Mouse (Mus musculus): ENCODE data around the gene Armh1. TPM values are rescaled to one million over a fixed set of nuclear protein-coding genes. Genes with fewer than 3 reads are reported as not detected.

Armh1 gene
- polyA plus RNA-seq, 1 experiment = 0.44 TPM

DNA sequence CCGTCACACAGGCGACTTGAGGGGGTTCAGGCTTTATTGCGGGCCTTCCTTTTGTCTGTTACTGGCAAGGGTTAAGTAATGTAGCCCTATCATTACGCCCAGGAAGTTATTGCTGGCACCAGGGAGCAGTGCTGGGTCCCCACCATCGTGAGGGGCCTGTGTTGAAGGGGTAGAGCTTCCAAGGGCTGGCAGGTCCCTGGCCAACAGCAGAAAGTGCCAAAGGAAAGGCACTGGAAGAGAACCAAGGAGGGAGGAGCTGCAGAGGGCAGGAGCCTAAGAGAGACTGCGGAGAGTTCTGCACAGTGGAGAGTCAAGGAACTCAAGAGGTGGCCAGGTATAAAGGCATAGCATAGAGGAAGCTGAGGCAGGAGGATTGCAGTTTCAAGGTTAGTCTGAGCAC, 2.7 kb upstream of the Armh1 start:
- Histone ChIP-seq H3K4me1 (replicated peaks; ENCODE audit: control insufficient read depth, insufficient read depth, low read length) (peaks cover 20% of the 10 kb centered on the region), H3K27ac (ENCODE audit: control insufficient read depth, insufficient read depth, low read length) (no peak overlapping the region), H3K4me3 (ENCODE audit: control insufficient read depth, insufficient read depth, low read length) (no peak overlapping the region), H3K36me3 (ENCODE audit: control insufficient read depth, insufficient read depth, low read length) (no peaks in the 10 kb centered on the region), H3K27me3 (ENCODE audit: control insufficient read depth, insufficient read depth, low read length) (no peaks in the 10 kb centered on the region)
- no peak for DNase-seq
- TF ChIP-seq POLR2A (IDR thresholded peaks at IDR 0.05; ENCODE audit: control insufficient read depth, extremely low read depth, insufficient read depth, low read length, poor library complexity) (no peak), CTCF (IDR thresholded peaks at IDR 0.05; ENCODE audit: borderline replicate concordance, control insufficient read depth, extremely low read depth, insufficient read depth, low read length, poor library complexity) (no peak)
- WGBS = 29% methylated on average over 6 of the region's 6 CpGs

DNA sequence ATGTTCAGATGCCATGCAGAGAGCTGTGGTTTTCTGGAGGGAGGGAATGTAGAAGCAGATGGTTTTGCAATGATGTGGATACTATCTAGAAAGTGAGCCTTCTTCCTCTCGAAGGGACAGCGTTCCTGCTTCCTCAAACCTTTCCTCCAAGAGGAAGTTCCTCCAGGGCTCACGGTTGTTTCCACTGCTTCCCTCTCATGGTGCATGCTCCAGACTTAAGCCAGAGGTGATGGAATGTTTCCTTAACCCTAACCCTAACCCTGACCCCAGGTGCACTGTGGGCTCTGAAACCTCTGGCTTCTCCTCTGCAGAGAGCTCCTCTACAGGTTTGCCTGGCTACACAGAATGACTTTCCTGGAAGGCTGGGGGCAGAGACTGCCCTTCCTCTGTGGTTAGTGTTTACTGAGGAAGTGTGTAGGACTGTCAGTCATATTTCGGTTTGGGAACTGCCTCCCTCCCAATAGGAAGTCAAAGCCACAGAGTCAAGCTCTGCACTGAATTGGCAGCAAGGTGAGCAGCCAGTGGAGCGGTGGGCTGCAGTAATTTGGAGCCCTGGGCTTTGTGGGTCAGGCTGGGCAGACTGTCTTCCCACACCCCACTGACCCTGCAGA, 2.2 kb upstream of the Armh1 start:
- WGBS = 15% methylated on average over 5 of the region's 5 CpGs
- no peak overlapping the region for H3K27ac ChIP-seq (ENCODE audit: control insufficient read depth, insufficient read depth, low read length)

DNA sequence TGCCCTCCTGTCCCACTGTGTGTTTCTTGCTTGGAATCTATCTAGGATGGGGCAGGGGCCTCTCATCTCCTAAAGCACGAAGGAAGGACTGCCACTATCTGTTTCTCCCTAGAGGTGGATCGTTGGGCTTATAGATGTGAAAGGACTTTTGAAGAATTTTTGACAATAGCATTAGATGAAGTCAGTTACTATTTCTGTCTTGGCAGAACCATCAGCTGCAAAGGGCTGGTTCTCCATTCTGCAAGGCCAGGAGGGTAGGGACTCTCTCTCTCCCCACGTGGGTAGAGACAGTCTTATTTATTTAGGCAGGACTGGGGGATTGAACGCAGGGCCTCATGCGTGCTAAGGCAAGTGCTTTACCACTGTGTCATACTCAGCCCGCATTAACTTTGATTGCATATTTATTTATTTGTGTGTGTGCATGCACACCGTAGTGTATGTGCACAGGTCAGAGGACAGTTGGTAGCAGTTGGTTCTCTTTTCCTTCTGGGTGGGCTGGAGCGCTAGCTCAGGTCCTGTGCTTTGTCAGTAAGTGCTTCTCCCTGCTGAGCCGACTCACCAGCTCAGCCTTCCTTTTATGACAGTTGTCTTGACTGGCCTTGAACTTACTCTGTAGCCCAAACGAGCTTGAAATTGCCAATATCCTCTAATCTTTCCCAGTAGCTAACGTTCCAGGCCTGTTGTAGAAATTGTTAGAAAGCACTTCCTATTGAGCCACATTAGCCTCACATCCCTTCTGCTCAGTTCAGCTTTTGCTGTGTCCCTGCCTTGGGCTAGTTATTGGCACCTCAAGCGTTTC, 1.5 kb upstream of the Armh1 start:
- no peaks in the 10 kb centered on the region for H3K27me3 ChIP-seq (ENCODE audit: control insufficient read depth, insufficient read depth, low read length)
- H3K27ac ChIP-seq (ENCODE audit: control insufficient read depth, insufficient read depth, low read length) = no peak overlapping the region
- no peak overlapping the region for H3K4me3 ChIP-seq (ENCODE audit: control insufficient read depth, insufficient read depth, low read length)
- no peak for DNase-seq
- TF ChIP-seq CTCF (IDR thresholded peaks at IDR 0.05; ENCODE audit: borderline replicate concordance, control insufficient read depth, extremely low read depth, insufficient read depth, low read length, poor library complexity) (no peak), POLR2A (IDR thresholded peaks at IDR 0.05; ENCODE audit: control insufficient read depth, extremely low read depth, insufficient read depth, low read length, poor library complexity) (no peak)
- H3K4me1 ChIP-seq (replicated peaks; ENCODE audit: control insufficient read depth, insufficient read depth, low read length) = peaks cover 15% of the 10 kb centered on the region
- no peaks in the 10 kb centered on the region for H3K36me3 ChIP-seq (ENCODE audit: control insufficient read depth, insufficient read depth, low read length)
- 55% methylated on average over 12 of the region's 12 CpGs for WGBS

More for the DNA sequence above, 2.2 kb upstream of the Armh1 start:
- DNase-seq = no peak
- no peaks in the 10 kb centered on the region for H3K36me3 ChIP-seq (ENCODE audit: control insufficient read depth, insufficient read depth, low read length)
- peaks cover 20% of the 10 kb centered on the region for H3K4me1 ChIP-seq (replicated peaks; ENCODE audit: control insufficient read depth, insufficient read depth, low read length)
- TF ChIP-seq POLR2A (IDR thresholded peaks at IDR 0.05; ENCODE audit: control insufficient read depth, extremely low read depth, insufficient read depth, low read length, poor library complexity) (no peak), CTCF (IDR thresholded peaks at IDR 0.05; ENCODE audit: borderline replicate concordance, control insufficient read depth, extremely low read depth, insufficient read depth, low read length, poor library complexity) (no peak)
- H3K27me3 ChIP-seq (ENCODE audit: control insufficient read depth, insufficient read depth, low read length) = no peaks in the 10 kb centered on the region
- no peak overlapping the region for H3K4me3 ChIP-seq (ENCODE audit: control insufficient read depth, insufficient read depth, low read length)

DNA sequence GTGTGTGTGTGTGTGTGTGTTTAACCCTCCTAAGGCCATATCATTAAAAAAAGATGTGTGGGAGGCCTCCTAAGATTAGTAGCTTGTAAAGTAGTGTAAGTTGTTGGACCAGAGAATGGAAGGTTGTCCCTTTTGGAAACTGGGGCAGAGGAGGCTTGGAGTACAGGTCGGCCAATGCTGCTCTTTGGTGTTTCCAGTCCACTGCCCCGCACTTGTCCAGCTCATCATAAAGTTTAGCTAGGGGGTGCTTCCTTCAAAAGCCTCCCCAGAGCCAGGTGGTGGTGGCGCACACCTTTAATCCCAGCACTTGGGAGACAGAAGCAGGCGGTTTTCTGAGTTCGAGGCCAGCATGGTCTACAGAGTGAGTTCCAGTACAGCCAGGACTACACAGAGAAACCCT, 830 bp upstream of the Armh1 start:
- Histone ChIP-seq H3K36me3 (ENCODE audit: control insufficient read depth, insufficient read depth, low read length) (no peaks in the 10 kb centered on the region), H3K27ac (ENCODE audit: control insufficient read depth, insufficient read depth, low read length) (no peak overlapping the region), H3K4me1 (replicated peaks; ENCODE audit: control insufficient read depth, insufficient read depth, low read length) (peaks cover 15% of the 10 kb centered on the region), H3K27me3 (ENCODE audit: control insufficient read depth, insufficient read depth, low read length) (no peaks in the 10 kb centered on the region), H3K4me3 (ENCODE audit: control insufficient read depth, insufficient read depth, low read length) (no peak overlapping the region)
- no peak for DNase-seq
- TF ChIP-seq POLR2A (IDR thresholded peaks at IDR 0.05; ENCODE audit: control insufficient read depth, extremely low read depth, insufficient read depth, low read length, poor library complexity) (no peak), CTCF (IDR thresholded peaks at IDR 0.05; ENCODE audit: borderline replicate concordance, control insufficient read depth, extremely low read depth, insufficient read depth, low read length, poor library complexity) (no peak)
- WGBS = 95% methylated on average over 5 of the region's 5 CpGs

DNA sequence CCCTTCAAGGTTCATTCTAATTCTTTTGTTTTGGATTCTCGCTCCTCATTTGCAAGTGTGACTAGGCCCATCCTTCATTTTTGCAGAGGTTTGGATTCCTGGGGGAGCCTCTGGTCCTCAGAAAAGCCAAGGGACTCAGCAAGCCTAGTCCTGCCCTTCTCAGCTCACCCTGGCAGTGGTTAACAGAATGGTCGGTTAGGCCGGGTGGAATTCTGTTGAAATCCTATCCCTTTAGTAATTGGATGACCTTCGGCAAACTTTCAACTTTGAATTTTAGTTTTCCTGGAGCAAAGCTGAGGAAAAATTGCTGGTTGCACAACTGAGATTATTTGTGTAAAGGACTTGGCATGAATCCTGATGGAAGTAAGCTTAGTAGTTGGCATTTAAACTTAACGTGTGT, 426 bp upstream of the Armh1 start:
- Histone ChIP-seq H3K27ac (ENCODE audit: control insufficient read depth, insufficient read depth, low read length) (no peak overlapping the region), H3K36me3 (ENCODE audit: control insufficient read depth, insufficient read depth, low read length) (no peaks in the 10 kb centered on the region), H3K27me3 (ENCODE audit: control insufficient read depth, insufficient read depth, low read length) (no peaks in the 10 kb centered on the region), H3K4me1 (replicated peaks; ENCODE audit: control insufficient read depth, insufficient read depth, low read length) (peaks cover 15% of the 10 kb centered on the region), H3K4me3 (ENCODE audit: control insufficient read depth, insufficient read depth, low read length) (no peak overlapping the region)
- TF ChIP-seq CTCF (IDR thresholded peaks at IDR 0.05; ENCODE audit: borderline replicate concordance, control insufficient read depth, extremely low read depth, insufficient read depth, low read length, poor library complexity) (no peak), POLR2A (IDR thresholded peaks at IDR 0.05; ENCODE audit: control insufficient read depth, extremely low read depth, insufficient read depth, low read length, poor library complexity) (no peak)
- DNase-seq = no peak
- WGBS = 82% methylated on average over 5 of the region's 5 CpGs

DNA sequence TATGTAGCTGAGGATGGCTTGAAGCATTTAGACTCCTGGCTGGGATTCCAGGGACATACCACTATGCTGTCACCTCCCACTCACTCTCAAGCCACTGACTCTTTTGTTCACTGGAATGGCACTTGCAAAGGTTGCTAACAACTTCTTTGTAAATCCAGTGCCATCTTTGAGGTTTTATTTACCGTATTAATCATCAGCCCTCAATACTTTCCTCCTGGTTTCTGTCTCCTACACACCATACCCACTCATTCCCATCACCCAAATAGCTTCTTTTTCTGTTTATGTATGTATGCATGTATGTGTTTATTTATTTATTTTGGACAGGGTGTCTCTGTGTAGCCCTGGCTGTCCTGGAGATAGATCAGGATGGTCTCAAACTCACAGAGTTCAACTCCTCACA, 943 bp downstream of the Armh1 start:
- DNase-seq = no peak
- Histone ChIP-seq H3K27ac (ENCODE audit: control insufficient read depth, insufficient read depth, low read length) (no peak overlapping the region), H3K27me3 (ENCODE audit: control insufficient read depth, insufficient read depth, low read length) (no peaks in the 10 kb centered on the region), H3K36me3 (ENCODE audit: control insufficient read depth, insufficient read depth, low read length) (no peaks in the 10 kb centered on the region), H3K4me3 (ENCODE audit: control insufficient read depth, insufficient read depth, low read length) (no peak overlapping the region), H3K4me1 (replicated peaks; ENCODE audit: control insufficient read depth, insufficient read depth, low read length) (peaks cover 15% of the 10 kb centered on the region)
- 89% methylated on average over 1 of the region's 1 CpGs for WGBS
- TF ChIP-seq CTCF (IDR thresholded peaks at IDR 0.05; ENCODE audit: borderline replicate concordance, control insufficient read depth, extremely low read depth, insufficient read depth, low read length, poor library complexity) (no peak), POLR2A (IDR thresholded peaks at IDR 0.05; ENCODE audit: control insufficient read depth, extremely low read depth, insufficient read depth, low read length, poor library complexity) (no peak)
